Mouse (Mus musculus) liver, embryonic 11.5 days (tissue): ENCODE results near the gene Tmem63b. TPM values are rescaled to one million over a fixed set of nuclear protein-coding genes. Genes with fewer than 3 reads are reported as not detected.

Experiments used
- ATAC-seq: fragments of 200-750 bp; cut with Nextera tagmentation; replicated peaks from 2 replicates; pipeline ENCODE4 v1.8.0; 2017; ENCODE audit warnings: moderate number of reproducible peaks, mild to moderate bottlenecking, moderate TSS enrichment, moderate library complexity; ENCODE audit not compliant: low FRiP score
- DNase-seq: peaks from one replicate; pipeline ENCODE4 v3.0.0-alpha.2; 2017; ENCODE audit warnings: low spot score
- H3K27ac ChIP-seq: fragments of 300-500 bp; sonication (generic); 2 replicates; pipeline ENCODE4 v1.5.1; 2014; ENCODE audit warnings: mild to moderate bottlenecking, low read depth, low read length, control low read depth
- H3K27me3 ChIP-seq: fragments of 300-500 bp; sonication (generic); replicated peaks from 2 replicates; pipeline ENCODE4 v1.6.1; 2014; ENCODE audit warnings: low read length, mixed read lengths; ENCODE audit not compliant: control insufficient read depth, insufficient read depth
- H3K36me3 ChIP-seq: fragments of 300-500 bp; sonication (generic); 2 replicates; pipeline ENCODE4 v1.6.1; 2014; ENCODE audit warnings: mild to moderate bottlenecking, low read length, moderate library complexity, mixed read lengths; ENCODE audit not compliant: control insufficient read depth, insufficient read depth
- H3K4me1 ChIP-seq: fragments of 300-500 bp; sonication (generic); replicated peaks from 2 replicates; pipeline ENCODE4 v1.6.1; 2014; ENCODE audit warnings: low read length, mixed read lengths; ENCODE audit not compliant: control insufficient read depth, insufficient read depth
- H3K4me2 ChIP-seq: fragments of 300-500 bp; sonication (generic); 2 replicates; pipeline ENCODE4 v1.6.1; 2014; ENCODE audit warnings: mild to moderate bottlenecking, control low read depth, moderate library complexity
- H3K4me3 ChIP-seq: fragments of 300-500 bp; sonication (generic); 2 replicates; pipeline ENCODE4 v1.5.1; 2014; ENCODE audit warnings: low read depth, low read length, control low read depth
- H3K9ac ChIP-seq: fragments of 300-500 bp; sonication (generic); 2 replicates; pipeline ENCODE4 v1.6.1; 2014; ENCODE audit warnings: low read depth, low read length, control low read depth
- H3K9me3 ChIP-seq: fragments of 300-500 bp; sonication (generic); 2 replicates; pipeline ENCODE4 v1.6.1; 2016; ENCODE audit warnings: low read length, inconsistent platforms, mixed read lengths; ENCODE audit not compliant: control insufficient read depth
- WGBS: fragments of 180-500 bp; shearing (Covaris S2); extraction: QIAGEN DNeasy Blood & Tissue Kit; methylation state at CpG from one replicate; pipeline ENCODE4 v1.1.7; 2014; 5-methylcytosine and 5-hydroxymethylcytosine counted together
- polyA plus RNA-seq: library from polyadenylated mRNA; unstranded; fragments of >200 nt; fragmentation: Nextera tagmentation; extraction: Ambion mirVana; gene quantifications from 2 replicates; pipeline ENCODE4 v1.2.1, GENCODE M21; 2014

Tmem63b gene
- polyA plus RNA-seq, 1 experiment from 2014 or later: 18.0 TPM

GRCm38 (mm10) chr17:45710407-45710806 is 23.7 kb upstream of the Tmem63b start:
- ATAC-seq (no peak), DNase-seq (no peak)
- H3K4me2 ChIP-seq: no peak overlapping the region
- no peaks in the 10 kb centered on the region; the same call in 1 of the 2 replicates for H3K4me1 ChIP-seq
- H3K9me3 ChIP-seq: no peaks in the 10 kb centered on the region
- no peak overlapping the region for H3K27ac ChIP-seq
- no peak overlapping the region for H3K4me3 ChIP-seq
- no peaks in the 10 kb centered on the region for H3K36me3 ChIP-seq
- H3K9ac ChIP-seq: no peak overlapping the region
- no peaks in the 10 kb centered on the region for H3K27me3 ChIP-seq
- WGBS: 72% methylated on average over 8 of the region's 8 CpGs

- WGBS: 35% methylated on average over 3 of the region's 3 CpGs
- Histone ChIP-seq H3K9me3 (no peaks in the 10 kb centered on the region), H3K4me3 (no peak overlapping the region), H3K36me3 (no peaks in the 10 kb centered on the region), H3K4me1 (peaks cover 3% of the 10 kb centered on the region; the same call in 1 of the 2 replicates), H3K4me2 (no peak overlapping the region), H3K27ac (no peak overlapping the region), H3K9ac (no peak overlapping the region), H3K27me3 (no peaks in the 10 kb centered on the region)
- ATAC-seq (no peak), DNase-seq (no peak)
These were observed 23.1 kb upstream of the Tmem63b start for GRCm38 (mm10) chr17:45709829-45710228.

- Histone ChIP-seq H3K36me3 (no peaks in the 10 kb centered on the region), H3K4me2 (no peak overlapping the region), H3K27ac (no peak overlapping the region), H3K9me3 (no peaks in the 10 kb centered on the region), H3K4me1 (peaks cover 6% of the 10 kb centered on the region), H3K27me3 (no peaks in the 10 kb centered on the region), H3K4me3 (no peak overlapping the region), H3K9ac (no peak overlapping the region)
- DNase-seq (no peak), ATAC-seq (no peak)
- WGBS: 76% methylated on average over 8 of the region's 8 CpGs
These were observed 21.5 kb upstream of the Tmem63b start for GRCm38 (mm10) chr17:45708179-45708578.

GRCm38 (mm10) chr17:45707376-45707775 is 20.7 kb upstream of the Tmem63b start:
- Histone ChIP-seq H3K27me3 (no peaks in the 10 kb centered on the region), H3K36me3 (no peaks in the 10 kb centered on the region), H3K9me3 (no peaks in the 10 kb centered on the region), H3K4me3 (no peak overlapping the region), H3K27ac (no peak overlapping the region), H3K4me2 (no peak overlapping the region), H3K9ac (no peak overlapping the region), H3K4me1 (peaks cover 11% of the 10 kb centered on the region)
- WGBS: 40% methylated on average over 3 of the region's 3 CpGs
- DNase-seq (no peak), ATAC-seq (no peak)

- H3K4me2 ChIP-seq: no peak overlapping the region
- H3K9me3 ChIP-seq: no peaks in the 10 kb centered on the region
- no peak overlapping the region for H3K27ac ChIP-seq
- no peak for ATAC-seq
- no peaks in the 10 kb centered on the region for H3K36me3 ChIP-seq
- peaks cover 14% of the 10 kb centered on the region for H3K4me1 ChIP-seq
- H3K4me3 ChIP-seq: no peak overlapping the region
- no peak for DNase-seq
- WGBS: 57% methylated on average over 5 of the region's 5 CpGs
- no peaks in the 10 kb centered on the region for H3K27me3 ChIP-seq
- no peak overlapping the region for H3K9ac ChIP-seq
These were observed 20.1 kb upstream of the Tmem63b start for GRCm38 (mm10) chr17:45706796-45707195.

- peak; percentile 52 for ATAC-seq
- Histone ChIP-seq H3K27me3 (no peaks in the 10 kb centered on the region), H3K27ac (no peak overlapping the region), H3K4me1 (peaks cover 31% of the 10 kb centered on the region), H3K36me3 (peaks cover 3% of the 10 kb centered on the region), H3K9ac (no peak overlapping the region), H3K4me2 (no peak overlapping the region), H3K9me3 (no peaks in the 10 kb centered on the region), H3K4me3 (no peak overlapping the region)
- 31% methylated on average over 7 of the region's 7 CpGs for WGBS
- DNase-seq: no peak
These were observed 16.5 kb upstream of the Tmem63b start for GRCm38 (mm10) chr17:45703187-45703586.

- Histone ChIP-seq H3K9ac (no peak overlapping the region), H3K36me3 (peaks cover 4% of the 10 kb centered on the region), H3K9me3 (no peaks in the 10 kb centered on the region), H3K27ac (no peak overlapping the region), H3K4me3 (no peak overlapping the region), H3K4me1 (peaks cover 31% of the 10 kb centered on the region), H3K27me3 (no peaks in the 10 kb centered on the region), H3K4me2 (no peak overlapping the region)
- ATAC-seq (no peak), DNase-seq (no peak)
- WGBS: 43% methylated on average over 4 of the region's 4 CpGs
These were observed 15.5 kb upstream of the Tmem63b start for GRCm38 (mm10) chr17:45702254-45702653.

- H3K4me3 ChIP-seq: no peak overlapping the region
- DNase-seq: no peak
These were observed 14.5 kb upstream of the Tmem63b start for GRCm38 (mm10) chr17:45701236-45701591.

GRCm38 (mm10) chr17:45700496-45701235 is 14.0 kb upstream of the Tmem63b start:
- 60% methylated on average over 12 of the region's 16 CpGs for WGBS
- H3K36me3 ChIP-seq: peaks cover 10% of the 10 kb centered on the region
- no peak overlapping the region for H3K4me3 ChIP-seq
- no peak for ATAC-seq
- DNase-seq: no peak
- no peaks in the 10 kb centered on the region for H3K27me3 ChIP-seq
- H3K27ac ChIP-seq: no peak overlapping the region; the same call in 1 of the 2 replicates
- H3K9me3 ChIP-seq: no peaks in the 10 kb centered on the region
- no peak overlapping the region for H3K9ac ChIP-seq
- peaks cover 31% of the 10 kb centered on the region for H3K4me1 ChIP-seq
- H3K4me2 ChIP-seq: no peak overlapping the region

More at GRCm38 (mm10) chr17:45701236-45701591, 14.5 kb upstream of the Tmem63b start:
- WGBS: 69% methylated on average over 9 of the region's 9 CpGs
- Histone ChIP-seq H3K27me3 (no peaks in the 10 kb centered on the region), H3K27ac (no peak overlapping the region), H3K9ac (no peak overlapping the region), H3K36me3 (peaks cover 10% of the 10 kb centered on the region), H3K9me3 (no peaks in the 10 kb centered on the region), H3K4me2 (no peak overlapping the region), H3K4me1 (peaks cover 31% of the 10 kb centered on the region)
- ATAC-seq: no peak
